Comparison of ENCODE assay signal across 9 mouse cellular contexts in genomic region chr11:98357396-98358160, GRCm38 (mm10). TPM values are rescaled to one million over a fixed set of nuclear protein-coding genes. Genes with fewer than 3 reads are reported as not detected.
DNase-seq lines count a peak whose midpoint lies in the region; ATAC-seq lines count a peak whose summit lies in the region.
"Had no signal": no experiment of that assay in that cellular context is flagged by ENCODE, and none has a peak within 500 bp of the region (broad histone marks: within the 10 kb centered on the region; RNA-seq: fewer than 3 reads in every experiment).

No protein-coding gene starts in this region.

- intact Hi-C loops in heart, postnatal 14 days (cut with DNase I) = no loop called here

- peak overlapping the region; percentile 63 for H3K4me3 ChIP-seq in brown adipose tissue, adult 24 weeks (ENCODE audit: insufficient read depth, low read depth, low read length)
- peak overlapping the region; percentile 72 for H3K4me3 ChIP-seq in hindbrain, embryonic 14.5 days (replicated peaks; ENCODE audit: low read length)

- DNase-seq in heart, adult 11 months = peak; percentile 95
- no peak for DNase-seq in heart, postnatal 14 days
- no peak for DNase-seq in hindbrain, embryonic 14.5 days (ENCODE audit: low spot score)
- DNase-seq in lung, postnatal 10 days = peak; percentile 70
- no peak for DNase-seq in adrenal gland, postnatal 4 days (ENCODE audit: low spot score in 2 of 2)
- no peak for DNase-seq in ovary, postnatal 36 days (ENCODE audit: low spot score)
- no peak for DNase-seq in left cerebral cortex, adult 8-10 months (ENCODE audit: low spot score in 2 of 2)

- H3K4me1 ChIP-seq in brown adipose tissue, adult 24 weeks (ENCODE audit: control insufficient read depth, insufficient read depth, insufficient read length, low read length) = peaks cover 34% of the 10 kb centered on the region
- H3K4me1 ChIP-seq in hindbrain, embryonic 14.5 days (replicated peaks; ENCODE audit: control insufficient read depth, insufficient read depth, low read length) = peaks cover 30% of the 10 kb centered on the region

- peak overlapping the region; percentile 93 for H3K4me2 ChIP-seq in hindbrain, embryonic 14.5 days (replicated peaks)

- H3K9me3 ChIP-seq in hindbrain, embryonic 14.5 days (ENCODE audit: control insufficient read depth, low read length) = no peaks in the 10 kb centered on the region

- ATAC-seq in hindbrain, embryonic 14.5 days (ENCODE audit: low FRiP score) = no peak

- H3K27ac ChIP-seq in brown adipose tissue, adult 24 weeks (replicated peaks; ENCODE audit: low read depth, low read length) = peak overlapping the region; percentile 84
- H3K27ac ChIP-seq in hindbrain, embryonic 14.5 days = peak overlapping the region; percentile 85

- 8% methylated on average over 13 of the region's 13 CpGs for WGBS in hindbrain, embryonic 14.5 days

- no peaks in the 10 kb centered on the region for H3K36me3 ChIP-seq in hindbrain, embryonic 14.5 days (replicated peaks; ENCODE audit: control insufficient read depth, insufficient read depth)

- H3K9ac ChIP-seq in hindbrain, embryonic 14.5 days = peak overlapping the region; percentile 74

- peaks cover 14% of the 10 kb centered on the region for H3K27me3 ChIP-seq in hindbrain, embryonic 14.5 days (ENCODE audit: control insufficient read depth, insufficient read depth, low read length)

RNA-seq across cellular contexts. Expression of gene Stard3, which starts 0.6 kb away (rescaled TPM):
- total RNA-seq in heart, postnatal 14 days (2021) = 10 to 100 TPM; 21.7 to 23.3 TPM
- polyA plus RNA-seq in brown adipose tissue, adult 24 weeks (2012; ENCODE audit: insufficient read depth, insufficient read length, missing spikeins) = 5.3 and 8.1 TPM in 2 replicates
- polyA plus RNA-seq in hindbrain, embryonic 14.5 days (2014; fragmentation: Nextera tagmentation; extraction: Ambion mirVana) = 33.9 and 36.8 TPM in 2 replicates
- total RNA-seq in adrenal gland, postnatal 4 days (2021) = 10 to 100 TPM; 30.3 to 30.9 TPM
- 10 to 100 TPM; 35.7 to 40.8 (median 38.3) TPM for total RNA-seq in left cerebral cortex, adult 8-10 months (2022)

RNA-seq across cellular contexts. Expression of gene Ppp1r1b, which starts 9.4 kb away (rescaled TPM):
- total RNA-seq in heart, postnatal 14 days (2021) = 1 to 10 TPM; 1.8 to 3.0 TPM
- polyA plus RNA-seq in brown adipose tissue, adult 24 weeks (2012; ENCODE audit: insufficient read depth, insufficient read length, missing spikeins) = not detected in 2 replicates
- polyA plus RNA-seq in hindbrain, embryonic 14.5 days (2014; fragmentation: Nextera tagmentation; extraction: Ambion mirVana) = 3.0 and 3.3 TPM in 2 replicates
- total RNA-seq in adrenal gland, postnatal 4 days (2021) = 1 to 10 TPM; 1.3 to 1.9 TPM
- total RNA-seq in left cerebral cortex, adult 8-10 months (2022) = 100 to 1,000 TPM; 502 to 655 (median 573) TPM

RNA-seq across cellular contexts. Expression of gene Tcap, which starts 26.0 kb away (rescaled TPM):
- total RNA-seq in heart, postnatal 14 days (2021) = 100 to 1,000 TPM; 841 to 967 TPM
- polyA plus RNA-seq in brown adipose tissue, adult 24 weeks (2012; ENCODE audit: insufficient read depth, insufficient read length, missing spikeins) = 41.6 and 83.6 TPM in 2 replicates
- polyA plus RNA-seq in hindbrain, embryonic 14.5 days (2014; fragmentation: Nextera tagmentation; extraction: Ambion mirVana) = not detected in 2 replicates
- 10 to 100 TPM in 1 of 2 experiments, 1 to 10 TPM in 1; 8.6 to 16.7 TPM for total RNA-seq in adrenal gland, postnatal 4 days (2021)
- 10 to 100 TPM in 2 of 4 experiments, 1 to 10 TPM in 2; 8.2 to 16.6 (median 12.1) TPM for total RNA-seq in left cerebral cortex, adult 8-10 months (2022)

RNA-seq across cellular contexts. Expression of gene Neurod2, which starts 28.1 kb away (rescaled TPM):
- not detected for total RNA-seq in heart, postnatal 14 days (2021)
- polyA plus RNA-seq in brown adipose tissue, adult 24 weeks (2012; ENCODE audit: insufficient read depth, insufficient read length, missing spikeins) = not detected in 2 replicates
- polyA plus RNA-seq in hindbrain, embryonic 14.5 days (2014; fragmentation: Nextera tagmentation; extraction: Ambion mirVana) = 21.7 and 25.5 TPM in 2 replicates
- under 1 TPM in 1 of 2 experiments, not detected in 1; 0.34 TPM for total RNA-seq in adrenal gland, postnatal 4 days (2021)
- total RNA-seq in left cerebral cortex, adult 8-10 months (2022) = 10 to 100 TPM; 54.9 to 63.3 (median 60.4) TPM
- total RNA-seq: heart, postnatal 10 days had no signal

RNA-seq across cellular contexts. Expression of gene Pnmt, which starts 28.7 kb away (rescaled TPM):
- under 1 TPM; 0.41 to 0.61 TPM for total RNA-seq in heart, postnatal 14 days (2021)
- polyA plus RNA-seq in brown adipose tissue, adult 24 weeks (2012; ENCODE audit: insufficient read depth, insufficient read length, missing spikeins) = not detected in 2 replicates
- 3.0 and 3.4 TPM in 2 replicates for polyA plus RNA-seq in hindbrain, embryonic 14.5 days (2014; fragmentation: Nextera tagmentation; extraction: Ambion mirVana)
- 100 to 1,000 TPM; 686 to 903 TPM for total RNA-seq in adrenal gland, postnatal 4 days (2021)
- total RNA-seq in left cerebral cortex, adult 8-10 months (2022) = 1 to 10 TPM in 2 of 4 experiments, under 1 TPM in 2; 0.65 to 1.7 (median 0.96) TPM

Comparison
In these comparisons a context has a peak if more than half of its experiments do, and no peak if none do; other contexts are left out.
1. DNase-seq: peak in heart, adult 11 months (single experiment) and lung, postnatal 10 days (single experiment); none in heart, postnatal 14 days (0 of 2), hindbrain, embryonic 14.5 days (single experiment), adrenal gland, postnatal 4 days (0 of 2), ovary, postnatal 36 days (single experiment) and left cerebral cortex, adult 8-10 months (0 of 2).
2. RNA of gene Ppp1r1b, which starts 9.4 kb away (total RNA-seq): 502 to 655 TPM in left cerebral cortex, adult 8-10 months; 1.8 to 3.0 TPM in heart, postnatal 14 days and 1.3 to 1.9 TPM in adrenal gland, postnatal 4 days; every median in the first group is over 100 times any median in the second.
3. RNA of gene Tcap, which starts 26.0 kb away (total RNA-seq): 841 to 967 TPM in heart, postnatal 14 days; 8.6 to 16.7 TPM in adrenal gland, postnatal 4 days and 8.2 to 16.6 TPM in left cerebral cortex, adult 8-10 months; every median in the first group is over 10 times any median in the second.